Mouse (Mus musculus) spleen, adult 2 months (tissue): ENCODE data around the gene Smlr1.

Source experiments
- CTCF ChIP-seq: fragments of 200-500 bp; IDR thresholded peaks from 2 replicates; pipeline ENCODE4 v1.5.1; 2011; ENCODE audit warnings: mild to moderate bottlenecking, inconsistent platforms; ENCODE audit not compliant: insufficient read depth, insufficient read length, insufficient replicate concordance; ENCODE audit errors: extremely low read depth
- POLR2A ChIP-seq: fragments of 200-500 bp; IDR thresholded peaks from 2 replicates; pipeline ENCODE4 v1.6.1; 2011; ENCODE audit warnings: low read depth, low read length, inconsistent platforms

DNA sequence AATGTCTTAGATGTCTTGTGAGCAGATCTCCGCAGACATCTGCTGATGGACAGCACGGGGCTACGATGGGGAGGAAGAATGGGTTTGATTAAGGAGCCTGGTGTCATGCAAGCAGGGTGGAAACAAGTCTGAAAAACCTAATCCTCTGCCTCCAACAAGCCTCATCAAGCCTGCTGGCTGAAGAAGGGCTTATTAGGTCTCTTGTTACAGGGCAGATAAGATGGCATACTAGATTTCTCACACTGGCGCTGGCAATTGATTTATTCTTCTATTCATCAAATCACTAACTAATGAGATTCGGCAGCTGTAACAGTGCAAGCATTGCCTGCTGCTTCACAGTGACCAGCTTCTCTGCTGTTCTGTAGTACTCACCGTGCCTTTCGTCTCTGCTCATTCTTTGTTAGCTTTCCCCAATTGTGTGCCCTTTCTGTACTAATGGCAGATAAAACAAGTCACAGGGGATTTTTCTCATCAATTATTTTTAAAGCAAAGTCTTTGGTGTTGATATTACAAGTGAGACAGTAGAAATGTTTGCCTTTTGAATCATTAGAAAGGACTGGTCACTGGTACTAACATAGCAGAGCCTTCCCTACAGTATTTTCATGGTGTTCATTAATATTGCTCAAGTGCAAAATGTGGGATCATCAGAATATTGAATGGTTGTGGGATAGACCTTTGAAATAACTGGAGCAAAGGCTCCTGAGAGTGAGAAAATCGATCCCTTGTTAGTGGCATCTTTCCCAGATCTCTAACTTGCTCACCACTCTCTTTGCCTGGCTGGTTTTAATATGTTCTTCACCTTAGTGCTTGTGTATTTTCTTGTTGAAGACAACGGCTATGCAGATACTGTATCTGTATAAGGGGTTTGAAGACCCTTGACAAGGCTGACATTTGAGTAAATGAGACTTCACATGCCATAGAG, 35.5 kb upstream of the Smlr1 start:
- TF ChIP-seq CTCF (no peak), POLR2A (no peak)
